Mouse (Mus musculus) urinary bladder, postnatal 25 days (tissue): Measurements from ENCODE around the gene Wdr59.
"Not testable (repeated sequence)": the region's sequence is repeated elsewhere in the genome, so short reads cannot be mapped to it uniquely, and the experiment has no call there.

Experiments
- DNase-seq: peaks from one replicate; pipeline ENCODE4 v3.0.0; 2022; ENCODE audit warnings: low spot score

Wdr59 gene

GRCm38 (mm10) chr8:111537765-111538158 lies 15.9 kb upstream of the Wdr59 start:
- no peak for DNase-seq

- DNase-seq, result peak; percentile 39
Measured at GRCm38 (mm10) chr8:111536978-111537764, 15.3 kb upstream of the Wdr59 start.

- peak; percentile 66 for DNase-seq
Measured at GRCm38 (mm10) chr8:111536031-111536977, 14.4 kb upstream of the Wdr59 start, which contains the start of gene Znrf1. TSS of gene Znrf1 (plus strand) at chr8:111536097.

- DNase-seq, result no peak
Measured at GRCm38 (mm10) chr8:111535491-111535890, 13.6 kb upstream of the Wdr59 start.

- no peak for DNase-seq
Measured at GRCm38 (mm10) chr8:111533503-111533902, 11.6 kb upstream of the Wdr59 start.

- DNase-seq, result no peak
Measured at GRCm38 (mm10) chr8:111531621-111532020, 9.7 kb upstream of the Wdr59 start.

- no peak for DNase-seq
Measured at GRCm38 (mm10) chr8:111531191-111531590, 9.3 kb upstream of the Wdr59 start.

GRCm38 (mm10) chr8:111528071-111528470 lies 6.2 kb upstream of the Wdr59 start:
- DNase-seq, result no peak

GRCm38 (mm10) chr8:111527149-111527548 lies 5.3 kb upstream of the Wdr59 start:
- DNase-seq, result no peak

GRCm38 (mm10) chr8:111526403-111527024 lies 4.6 kb upstream of the Wdr59 start:
- DNase-seq, result no peak

- no peak for DNase-seq
Measured at GRCm38 (mm10) chr8:111517466-111517865, 4.4 kb downstream of the Wdr59 start.

GRCm38 (mm10) chr8:111516451-111517035 lies 5.3 kb downstream of the Wdr59 start:
- no peak for DNase-seq

- no peak for DNase-seq
Measured at GRCm38 (mm10) chr8:111513446-111513845, 8.4 kb downstream of the Wdr59 start.

- no peak for DNase-seq
Measured at GRCm38 (mm10) chr8:111512941-111513340, 9.0 kb downstream of the Wdr59 start.

GRCm38 (mm10) chr8:111510401-111510800 lies 11.5 kb downstream of the Wdr59 start:
- no peak for DNase-seq

GRCm38 (mm10) chr8:111509278-111509677 lies 12.6 kb downstream of the Wdr59 start:
- DNase-seq, result no peak

GRCm38 (mm10) chr8:111508566-111508965 lies 13.3 kb downstream of the Wdr59 start:
- DNase-seq, result no peak

GRCm38 (mm10) chr8:111501724-111502464 lies 20.0 kb downstream of the Wdr59 start:
- DNase-seq, result no peak

- DNase-seq, result not testable (repeated sequence)
Measured at GRCm38 (mm10) chr8:111498249-111498648, 23.6 kb downstream of the Wdr59 start.

- no peak for DNase-seq
Measured at GRCm38 (mm10) chr8:111496326-111496725, 25.6 kb downstream of the Wdr59 start.

GRCm38 (mm10) chr8:111493176-111493575 lies 28.7 kb downstream of the Wdr59 start:
- no peak for DNase-seq
